Mouse (Mus musculus) thymus, postnatal 25 days (tissue): ENCODE results near the gene Kcnk10.
A peak's percentile ranks its signal among the peaks of the same experiment; 100 is the strongest.

ENCODE experiments used
- DNase-seq: peaks from one replicate; pipeline ENCODE4 v3.0.0; 2022

Kcnk10 gene

DNA sequence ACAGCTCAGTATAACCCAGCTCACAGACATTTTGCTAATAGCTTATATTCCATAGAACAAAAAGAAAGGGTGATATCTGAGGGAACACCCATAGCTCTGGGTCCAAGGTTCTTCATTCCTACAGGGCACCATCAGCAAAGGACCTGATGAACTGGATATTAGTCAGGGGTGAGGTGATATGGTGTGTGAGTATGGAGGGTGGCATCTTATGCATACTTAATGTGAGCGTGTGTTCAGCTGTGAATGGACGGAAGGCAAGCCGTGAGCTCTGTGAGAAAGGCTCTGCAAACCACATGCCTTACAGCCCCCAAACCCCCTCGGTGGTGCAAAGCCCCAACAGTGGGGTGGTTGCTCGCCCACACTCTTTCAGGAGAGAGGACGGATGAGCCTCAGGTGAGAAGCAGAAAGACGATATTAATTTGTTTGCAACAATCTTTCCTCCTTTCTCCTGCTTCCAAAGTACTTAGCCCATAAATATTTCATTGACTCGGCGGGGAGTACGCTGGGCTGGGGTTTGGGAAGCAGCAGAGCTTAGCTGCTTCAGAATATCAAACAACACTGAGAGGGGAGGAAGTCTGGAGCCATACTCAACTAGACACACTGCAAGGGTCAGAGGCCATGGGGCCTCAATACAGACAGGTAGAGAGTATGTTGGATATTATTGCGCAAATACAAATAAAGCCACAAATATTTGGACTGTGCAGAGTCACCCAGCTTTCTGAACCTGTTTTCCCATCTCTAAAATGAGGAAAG is 76.4 kb downstream of the Kcnk10 start:
- DNase-seq = no peak

DNA sequence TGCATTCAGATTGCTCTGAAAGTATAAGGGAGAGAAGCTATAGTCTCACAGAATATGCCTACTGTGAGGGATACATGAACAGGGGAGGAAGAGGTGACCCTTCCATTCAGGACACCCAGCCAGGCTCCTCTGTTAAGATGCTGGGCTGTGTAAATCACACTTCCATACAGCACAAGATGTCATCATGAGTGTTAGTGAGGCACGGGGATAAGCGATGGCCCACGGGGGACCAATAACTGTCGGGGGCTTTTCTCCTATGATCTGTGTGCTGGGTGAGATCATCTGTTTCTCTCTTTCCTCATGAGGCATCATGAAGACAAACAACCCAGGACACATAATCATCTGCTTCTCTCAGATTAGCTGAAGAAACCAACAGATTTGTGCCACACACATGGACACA is 77.1 kb downstream of the Kcnk10 start:
- DNase-seq = no peak

- no peak for DNase-seq
These were observed 96.7 kb downstream of the Kcnk10 start for GRCm38 (mm10) chr12:98481460-98481859.

- DNase-seq = no peak
These were observed 97.1 kb downstream of the Kcnk10 start for GRCm38 (mm10) chr12:98481048-98481447.

- DNase-seq = no peak
These were observed 100.2 kb downstream of the Kcnk10 start for GRCm38 (mm10) chr12:98477673-98478461.

DNA sequence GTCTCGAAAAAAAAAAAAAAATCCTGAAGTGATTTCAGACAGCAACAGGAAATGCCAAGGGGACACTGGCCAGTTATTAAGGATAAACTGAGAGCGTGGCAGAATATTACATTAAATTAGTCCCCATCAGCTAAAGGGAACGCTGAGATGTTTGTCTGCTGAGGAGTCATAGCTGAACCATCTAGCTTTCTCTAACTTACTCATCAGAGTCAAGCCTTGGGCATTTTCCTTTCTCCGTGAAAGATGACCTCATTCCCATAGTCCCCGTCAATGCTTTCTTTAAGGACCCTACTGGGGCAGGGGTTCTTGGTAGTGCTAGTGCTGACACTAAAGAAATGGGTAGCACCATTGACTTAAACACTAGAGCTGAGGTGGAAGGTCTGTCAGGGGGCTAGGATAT is 106.9 kb downstream of the Kcnk10 start:
- DNase-seq = no peak

DNA sequence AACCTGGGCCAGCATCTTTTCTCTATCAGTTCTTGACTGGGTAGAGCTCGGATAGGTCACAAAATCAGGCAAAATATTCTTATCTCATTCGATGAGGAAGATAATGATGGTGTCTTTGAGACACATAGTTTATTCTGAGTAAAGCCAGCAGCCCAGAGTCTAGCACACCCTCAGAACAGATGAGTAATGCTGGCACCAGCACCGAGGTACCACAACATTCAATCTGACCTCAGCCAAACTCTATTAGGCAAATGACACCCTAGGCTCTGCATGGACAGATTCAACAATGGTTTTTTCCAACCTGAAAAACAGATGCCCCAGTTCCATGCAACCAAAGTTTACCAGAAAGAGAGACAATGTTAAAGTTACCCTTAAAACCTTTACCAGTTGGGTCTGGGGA is 108.0 kb downstream of the Kcnk10 start:
- no peak for DNase-seq

DNA sequence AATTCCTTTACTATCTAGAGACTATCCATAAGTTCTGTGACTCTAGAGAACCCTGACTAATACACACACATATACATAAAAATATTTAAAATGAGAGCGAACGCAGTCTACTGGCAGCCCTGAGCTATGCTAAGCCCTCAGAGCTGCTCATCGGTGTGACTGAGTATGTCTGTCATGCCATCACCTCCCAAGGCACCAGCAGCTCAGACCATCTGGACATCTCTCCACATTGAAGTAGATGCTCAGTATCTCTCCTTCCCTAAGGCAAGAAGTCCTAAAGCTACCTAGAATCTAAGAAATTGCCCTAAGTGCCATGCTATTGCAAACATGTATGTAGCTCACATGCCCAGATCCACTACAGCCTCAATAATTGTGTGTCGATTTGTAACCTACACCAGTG is 110.3 kb downstream of the Kcnk10 start:
- DNase-seq = no peak

DNA sequence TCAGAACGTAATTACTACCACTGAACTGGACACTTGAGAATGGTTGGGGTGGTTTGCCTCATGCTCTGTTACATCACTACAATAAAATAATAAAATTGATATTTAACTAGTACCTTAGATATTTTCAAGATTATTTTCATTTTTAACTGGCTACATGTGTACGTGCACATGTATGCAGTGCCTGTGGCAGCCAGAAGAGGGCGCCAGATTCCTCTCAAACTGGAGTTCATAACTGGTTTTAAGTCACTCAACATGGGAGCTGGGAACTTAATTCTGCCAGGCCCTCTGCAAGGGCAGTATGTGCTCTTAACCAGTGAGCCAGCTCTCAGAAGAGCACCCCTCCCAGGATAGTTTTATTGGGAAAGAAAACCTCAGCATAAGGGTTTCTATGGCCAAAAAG is 118.2 kb downstream of the Kcnk10 start:
- peak; percentile 35 for DNase-seq

DNA sequence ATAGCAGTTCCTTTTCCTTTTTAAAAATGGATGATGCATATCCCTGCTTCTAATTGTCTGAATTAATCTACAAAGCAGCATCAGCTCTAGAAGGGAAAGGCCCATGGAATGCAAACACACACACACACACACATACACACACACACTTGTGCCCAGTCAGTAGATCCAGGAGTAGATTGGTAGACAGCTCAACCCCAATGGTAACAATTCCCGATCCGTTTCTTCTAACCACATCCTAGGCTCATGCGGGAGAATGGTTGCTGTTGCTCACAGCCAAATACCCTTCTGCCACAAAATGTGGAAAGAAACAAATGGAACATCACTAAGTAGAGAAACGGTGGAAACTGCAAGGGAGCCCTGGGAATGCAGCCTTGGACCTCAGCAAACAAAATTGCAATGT is 119.2 kb downstream of the Kcnk10 start:
- DNase-seq = no peak

DNA sequence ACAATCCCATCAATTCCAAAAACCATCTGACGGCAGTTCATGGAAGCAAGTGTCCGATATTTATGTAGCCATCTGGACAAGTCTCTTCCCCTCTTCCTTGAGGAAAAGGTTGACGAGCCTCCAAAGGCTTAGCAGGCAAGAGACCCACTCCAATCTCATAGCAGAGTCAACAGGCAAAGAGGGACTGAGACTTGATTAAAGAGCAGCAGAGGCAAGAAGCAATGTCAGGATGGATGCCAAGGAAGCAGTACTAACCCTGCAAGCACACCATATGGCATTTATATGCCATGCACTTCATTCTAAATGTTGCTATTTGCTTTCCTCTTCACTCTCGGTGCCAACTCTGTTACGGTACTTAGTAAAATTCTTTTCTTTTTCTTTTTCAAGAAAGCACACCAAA is 119.6 kb downstream of the Kcnk10 start:
- no peak for DNase-seq

DNA sequence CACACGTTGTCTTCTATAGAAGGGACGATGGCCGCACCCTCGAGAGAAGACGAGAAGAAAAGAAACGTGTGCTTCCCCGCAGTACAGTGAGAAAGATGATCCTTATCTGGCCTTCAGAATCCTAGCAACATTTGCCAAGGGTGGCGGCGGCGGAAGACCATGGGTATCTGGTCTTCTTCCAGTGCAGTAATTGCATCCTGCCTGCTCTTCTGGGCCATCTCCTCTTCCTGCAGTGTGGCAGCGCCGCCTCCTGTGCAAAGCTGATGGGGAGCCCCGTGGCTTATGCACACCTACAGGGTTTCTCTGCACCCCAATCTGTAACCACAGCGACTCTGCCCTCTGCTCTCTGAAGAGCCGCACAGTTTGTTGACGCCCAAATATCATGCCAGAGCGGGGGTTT is 124.9 kb downstream of the Kcnk10 start:
- peak; percentile 10 for DNase-seq

DNA sequence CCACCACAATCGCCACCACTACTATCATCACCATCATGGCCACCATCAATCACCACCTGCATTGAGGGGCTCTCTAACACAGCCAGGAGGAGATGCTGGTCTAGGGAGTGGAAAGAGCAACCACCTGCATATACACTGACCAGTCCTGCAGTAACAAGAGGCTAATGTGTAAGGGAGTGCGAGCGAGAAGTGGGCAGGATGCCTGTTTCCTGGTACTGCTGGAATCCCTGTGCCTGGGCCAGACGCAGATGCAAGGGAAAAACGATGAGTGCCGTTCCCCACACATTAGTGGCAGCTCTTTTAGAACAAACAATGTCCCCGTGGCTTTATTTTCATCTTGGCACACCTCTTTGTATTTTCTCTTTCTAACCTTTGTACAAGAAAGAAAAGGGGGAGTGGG is 125.5 kb downstream of the Kcnk10 start:
- no peak for DNase-seq

GRCm38 (mm10) chr12:98445637-98446036 is 132.5 kb downstream of the Kcnk10 start:
- no peak for DNase-seq

DNA sequence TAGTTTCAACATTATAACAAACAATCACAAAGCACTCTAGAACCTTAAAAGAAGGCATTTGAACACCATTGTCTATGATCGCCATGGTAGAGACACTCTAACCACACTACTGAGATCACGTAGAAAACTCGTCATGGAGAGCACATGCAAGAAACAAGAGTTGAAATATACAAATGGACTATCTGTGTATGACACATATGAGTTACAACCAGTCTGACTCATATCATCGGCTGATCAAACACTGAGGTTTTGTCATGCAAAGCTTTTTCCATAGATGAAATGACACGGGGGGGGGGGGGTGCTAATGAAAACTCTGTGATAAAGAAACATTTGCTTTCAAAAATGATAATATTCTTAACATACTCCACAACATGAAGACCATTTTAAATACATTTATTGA is 133.2 kb downstream of the Kcnk10 start:
- DNase-seq = no peak

DNA sequence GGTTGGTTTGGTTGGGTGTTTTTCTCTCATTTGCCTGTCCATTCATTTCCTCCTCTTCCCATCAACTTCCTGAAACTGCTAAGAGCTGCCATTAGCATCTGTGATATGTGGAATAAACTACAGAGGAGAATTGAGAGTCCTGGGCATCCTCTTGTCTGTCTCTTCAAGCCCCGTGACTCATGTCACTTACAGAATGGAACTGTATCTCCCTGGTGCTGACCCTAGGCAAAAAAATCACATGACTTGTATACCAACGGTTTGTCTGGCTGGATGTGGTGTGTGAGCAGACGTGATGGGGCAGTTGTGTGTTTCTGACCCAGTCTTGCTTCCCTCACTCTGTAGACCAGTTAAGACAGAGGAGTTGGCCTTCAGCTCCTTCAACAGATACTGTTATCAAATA is 134.4 kb downstream of the Kcnk10 start:
- DNase-seq = no peak

DNA sequence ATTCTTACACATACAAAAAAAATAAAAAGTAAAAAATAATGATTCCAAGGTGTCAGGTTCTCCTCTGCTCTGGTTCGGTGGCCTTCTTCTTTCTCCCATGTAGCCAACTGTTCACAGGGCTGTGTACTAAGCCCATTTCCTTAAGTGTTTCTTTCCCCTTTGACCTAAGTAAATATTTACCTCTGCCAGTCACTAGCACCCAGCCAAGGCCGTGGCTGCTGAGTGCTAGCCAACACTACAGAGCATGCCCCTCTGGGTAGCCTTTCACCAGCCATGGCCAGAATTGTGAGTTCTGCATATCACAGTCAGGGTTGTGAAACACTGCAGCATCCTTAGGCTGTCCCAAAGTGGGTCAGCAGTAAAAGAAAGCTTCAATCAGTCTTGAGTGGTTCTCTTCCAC is 140.0 kb downstream of the Kcnk10 start:
- DNase-seq = no peak

GRCm38 (mm10) chr12:98430683-98431082 is 147.4 kb downstream of the Kcnk10 start:
- DNase-seq = no peak

DNA sequence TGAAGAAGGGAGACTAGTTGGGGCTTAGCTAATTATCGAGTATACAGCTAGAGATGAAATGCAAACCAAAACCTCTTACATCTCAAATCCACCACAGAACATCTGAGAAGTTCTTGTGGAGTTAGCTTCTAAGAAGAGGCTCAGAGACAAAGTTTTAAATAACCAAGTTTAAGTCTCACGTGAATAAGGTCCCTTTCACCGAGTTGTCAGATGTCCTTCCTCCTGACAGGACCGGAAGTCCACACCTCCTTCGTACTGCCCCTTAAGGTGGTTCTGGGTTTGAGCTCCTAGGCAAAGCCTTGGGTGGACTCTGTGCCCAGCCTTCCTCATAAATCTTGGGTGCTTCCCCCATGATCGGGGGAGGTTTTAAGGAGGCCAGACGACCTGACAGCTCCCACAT is 156.8 kb downstream of the Kcnk10 start:
- DNase-seq = no peak

- DNase-seq = no peak
These were observed 158.3 kb downstream of the Kcnk10 start for GRCm38 (mm10) chr12:98419849-98420248.

GRCm38 (mm10) chr12:98409580-98409979 is 168.5 kb downstream of the Kcnk10 start:
- no peak for DNase-seq

DNA sequence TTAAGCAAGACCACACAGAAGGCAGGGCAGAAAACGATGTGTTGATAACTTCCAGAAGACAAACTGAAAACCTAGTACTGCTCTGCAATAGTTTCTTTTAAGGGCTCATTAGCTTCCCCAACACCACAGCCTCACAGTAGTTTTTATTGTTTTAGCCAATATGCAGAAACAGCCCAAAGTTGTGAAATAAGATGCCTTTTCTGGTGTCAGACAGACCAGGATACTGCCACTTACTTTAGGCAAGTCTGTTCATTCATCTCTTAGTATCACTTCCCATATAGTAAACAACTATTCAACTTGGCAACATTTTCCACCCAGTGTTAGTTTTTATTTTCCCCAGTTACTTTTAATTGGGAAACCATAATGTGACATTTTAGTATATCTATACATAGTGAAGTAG is 171.5 kb downstream of the Kcnk10 start:
- no peak for DNase-seq

DNA sequence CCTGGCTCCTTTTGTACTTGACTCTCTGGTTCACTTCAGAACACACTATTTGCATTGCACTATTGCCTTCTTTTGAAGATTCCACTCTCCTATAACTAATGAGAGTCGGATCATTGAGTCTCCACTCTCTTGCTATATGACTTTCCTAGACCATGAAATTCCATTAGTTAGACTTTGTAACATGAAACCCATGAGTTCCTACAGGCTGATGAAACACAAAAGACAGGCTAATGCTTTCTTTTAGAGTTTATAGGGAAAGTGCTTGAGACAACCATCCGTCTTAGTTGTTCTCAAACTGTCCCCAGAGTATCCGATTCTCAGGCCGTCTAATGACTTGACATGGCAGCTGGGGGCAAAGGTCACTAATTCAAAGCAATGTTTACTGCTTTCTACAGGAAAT is 172.0 kb downstream of the Kcnk10 start:
- no peak for DNase-seq

DNA sequence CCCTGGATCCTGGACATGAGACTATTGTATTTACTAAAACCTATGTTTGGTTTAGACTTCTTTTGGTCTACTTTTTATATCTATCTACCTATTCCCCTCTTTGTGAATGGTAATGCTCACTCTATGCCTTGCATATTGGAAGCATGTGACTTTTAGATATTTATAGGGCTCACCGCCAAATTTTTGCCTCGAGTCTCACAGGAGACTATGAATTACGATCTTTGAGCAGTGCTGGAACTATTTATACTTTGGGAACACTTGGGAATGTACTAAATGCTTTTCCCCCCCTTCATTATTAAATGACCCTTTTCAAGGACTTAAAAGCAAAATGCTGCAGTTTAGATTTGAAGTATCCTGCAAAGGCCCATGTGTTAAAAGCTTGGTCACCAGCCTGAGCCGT is 181.5 kb downstream of the Kcnk10 start:
- no peak for DNase-seq

DNA sequence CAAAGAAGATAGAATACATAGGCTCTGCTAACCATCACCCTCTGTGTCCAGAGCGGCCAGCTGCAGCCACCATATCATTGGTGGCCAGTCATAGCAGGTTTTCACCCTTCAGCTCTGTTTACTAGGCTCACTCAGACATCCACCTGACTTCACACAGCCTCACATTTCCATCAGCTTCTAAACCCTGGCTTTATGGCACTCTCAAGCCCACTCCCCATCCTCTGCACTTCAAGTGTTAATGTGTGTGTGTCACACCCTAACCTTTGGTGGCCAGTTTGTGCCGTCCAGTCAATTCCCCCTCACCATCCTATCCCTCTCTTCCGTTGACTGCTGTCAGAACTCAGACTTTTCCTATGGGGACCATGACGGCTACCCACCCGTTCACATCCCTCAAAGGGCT is 184.0 kb downstream of the Kcnk10 start:
- DNase-seq = no peak
